Mouse (Mus musculus): ENCODE measurements around the gene As3mt. TPM values are rescaled to one million over a fixed set of nuclear protein-coding genes. Genes with fewer than 3 reads are reported as not detected.

The As3mt gene
- polyA plus RNA-seq, 1 experiment: 8.5 TPM

- 70% methylated on average over 9 of the region's 9 CpGs for WGBS
- H3K4me3 ChIP-seq (replicated peaks; ENCODE audit: control insufficient read depth, low read depth, low read length): no peak overlapping the region
- H3K27ac ChIP-seq (ENCODE audit: control insufficient read depth, insufficient read depth, low read depth, low read length, poor library complexity): no peak overlapping the region
- no peak for TF ChIP-seq CTCF (IDR thresholded peaks at IDR 0.05; ENCODE audit: control insufficient read depth, insufficient read depth, low read length)
- no peak for TF ChIP-seq POLR2A (IDR thresholded peaks at IDR 0.05; ENCODE audit: borderline replicate concordance, control insufficient read depth, low read depth, low read length)
- peaks cover 4% of the 10 kb centered on the region; the same call in 1 of the 2 replicates for H3K4me1 ChIP-seq (ENCODE audit: control insufficient read depth, insufficient read depth, low read length)
These were observed 540 bp upstream of the As3mt start for GRCm38 (mm10) chr19:46706540-46707295.

GRCm38 (mm10) chr19:46710614-46711013 is 3.4 kb downstream of the As3mt start:
- TF ChIP-seq POLR2A (IDR thresholded peaks at IDR 0.05; ENCODE audit: borderline replicate concordance, control insufficient read depth, low read depth, low read length): no peak
- TF ChIP-seq CTCF (IDR thresholded peaks at IDR 0.05; ENCODE audit: control insufficient read depth, insufficient read depth, low read length): no peak
- Histone ChIP-seq H3K4me3 (replicated peaks; ENCODE audit: control insufficient read depth, low read depth, low read length) (no peak overlapping the region), H3K27ac (ENCODE audit: control insufficient read depth, insufficient read depth, low read depth, low read length, poor library complexity) (no peak overlapping the region), H3K4me1 (ENCODE audit: control insufficient read depth, insufficient read depth, low read length) (peaks cover 4% of the 10 kb centered on the region; the same call in 1 of the 2 replicates)
- 80% methylated on average over 4 of the region's 4 CpGs for WGBS

- H3K27ac ChIP-seq (ENCODE audit: control insufficient read depth, insufficient read depth, low read depth, low read length, poor library complexity): no peak overlapping the region
- TF ChIP-seq CTCF (IDR thresholded peaks at IDR 0.05; ENCODE audit: control insufficient read depth, insufficient read depth, low read length) (no peak), POLR2A (IDR thresholded peaks at IDR 0.05; ENCODE audit: borderline replicate concordance, control insufficient read depth, low read depth, low read length) (no peak)
- 81% methylated on average over 8 of the region's 8 CpGs for WGBS
These were observed 7.0 kb downstream of the As3mt start for GRCm38 (mm10) chr19:46714234-46714633.

GRCm38 (mm10) chr19:46715016-46715415 is 7.8 kb downstream of the As3mt start:
- H3K27ac ChIP-seq (ENCODE audit: control insufficient read depth, insufficient read depth, low read depth, low read length, poor library complexity): no peak overlapping the region
- H3K4me1 ChIP-seq (ENCODE audit: control insufficient read depth, insufficient read depth, low read length): no peaks in the 10 kb centered on the region
- no peak for TF ChIP-seq CTCF (IDR thresholded peaks at IDR 0.05; ENCODE audit: control insufficient read depth, insufficient read depth, low read length)
- TF ChIP-seq POLR2A (IDR thresholded peaks at IDR 0.05; ENCODE audit: borderline replicate concordance, control insufficient read depth, low read depth, low read length): no peak
- no peak overlapping the region for H3K4me3 ChIP-seq (replicated peaks; ENCODE audit: control insufficient read depth, low read depth, low read length)
- WGBS: 92% methylated on average over 8 of the region's 8 CpGs

More at GRCm38 (mm10) chr19:46714234-46714633, 7.0 kb downstream of the As3mt start:
- Histone ChIP-seq H3K4me3 (replicated peaks; ENCODE audit: control insufficient read depth, low read depth, low read length) (no peak overlapping the region), H3K4me1 (ENCODE audit: control insufficient read depth, insufficient read depth, low read length) (no peaks in the 10 kb centered on the region)

GRCm38 (mm10) chr19:46718150-46718549 is 10.9 kb downstream of the As3mt start:
- 60% methylated on average over 4 of the region's 4 CpGs for WGBS
- Histone ChIP-seq H3K27ac (ENCODE audit: control insufficient read depth, insufficient read depth, low read depth, low read length, poor library complexity) (no peak overlapping the region), H3K4me3 (replicated peaks; ENCODE audit: control insufficient read depth, low read depth, low read length) (no peak overlapping the region), H3K4me1 (ENCODE audit: control insufficient read depth, insufficient read depth, low read length) (no peaks in the 10 kb centered on the region)
- TF ChIP-seq POLR2A (IDR thresholded peaks at IDR 0.05; ENCODE audit: borderline replicate concordance, control insufficient read depth, low read depth, low read length): no peak
- no peak for TF ChIP-seq CTCF (IDR thresholded peaks at IDR 0.05; ENCODE audit: control insufficient read depth, insufficient read depth, low read length)

- Histone ChIP-seq H3K4me1 (ENCODE audit: control insufficient read depth, insufficient read depth, low read length) (peaks cover 1% of the 10 kb centered on the region), H3K27ac (ENCODE audit: control insufficient read depth, insufficient read depth, low read depth, low read length, poor library complexity) (no peak overlapping the region), H3K4me3 (replicated peaks; ENCODE audit: control insufficient read depth, low read depth, low read length) (no peak overlapping the region)
- WGBS: 85% methylated on average over 11 of the region's 11 CpGs
- TF ChIP-seq POLR2A (IDR thresholded peaks at IDR 0.05; ENCODE audit: borderline replicate concordance, control insufficient read depth, low read depth, low read length) (no peak), CTCF (IDR thresholded peaks at IDR 0.05; ENCODE audit: control insufficient read depth, insufficient read depth, low read length) (no peak)
These were observed 17.2 kb downstream of the As3mt start for GRCm38 (mm10) chr19:46724411-46724810.

GRCm38 (mm10) chr19:46726142-46726541 is 18.9 kb downstream of the As3mt start:
- no peak for TF ChIP-seq CTCF (IDR thresholded peaks at IDR 0.05; ENCODE audit: control insufficient read depth, insufficient read depth, low read length)
- TF ChIP-seq POLR2A (IDR thresholded peaks at IDR 0.05; ENCODE audit: borderline replicate concordance, control insufficient read depth, low read depth, low read length): no peak
- WGBS: 94% methylated on average over 8 of the region's 8 CpGs
- H3K4me3 ChIP-seq (replicated peaks; ENCODE audit: control insufficient read depth, low read depth, low read length): no peak overlapping the region

GRCm38 (mm10) chr19:46727140-46727736 is 20.0 kb downstream of the As3mt start:
- 82% methylated on average over 8 of the region's 8 CpGs for WGBS
- Histone ChIP-seq H3K4me1 (ENCODE audit: control insufficient read depth, insufficient read depth, low read length) (peaks cover 1% of the 10 kb centered on the region), H3K4me3 (replicated peaks; ENCODE audit: control insufficient read depth, low read depth, low read length) (no peak overlapping the region), H3K27ac (ENCODE audit: control insufficient read depth, insufficient read depth, low read depth, low read length, poor library complexity) (no peak overlapping the region)
- TF ChIP-seq POLR2A (IDR thresholded peaks at IDR 0.05; ENCODE audit: borderline replicate concordance, control insufficient read depth, low read depth, low read length) (no peak), CTCF (IDR thresholded peaks at IDR 0.05; ENCODE audit: control insufficient read depth, insufficient read depth, low read length) (no peak)

More at GRCm38 (mm10) chr19:46726142-46726541, 18.9 kb downstream of the As3mt start:
- Histone ChIP-seq H3K27ac (ENCODE audit: control insufficient read depth, insufficient read depth, low read depth, low read length, poor library complexity) (no peak overlapping the region), H3K4me1 (ENCODE audit: control insufficient read depth, insufficient read depth, low read length) (peaks cover 1% of the 10 kb centered on the region)
